Mouse (Mus musculus) CH12F3 (cell line): ENCODE data around the gene Hhip.
"Not testable (repeated sequence)": the region's sequence is repeated elsewhere in the genome, so short reads cannot be mapped to it uniquely, and the experiment has no call there.

ENCODE experiments used
- in situ Hi-C: fragments of 300-500 bp; cut with MboI; formaldehyde crosslinking; loops from 2 replicates; pipeline ENCODE4 v1.14.3; 2020; ENCODE audit warnings: low sequenced_read_pairs

Gene Hhip

DNA sequence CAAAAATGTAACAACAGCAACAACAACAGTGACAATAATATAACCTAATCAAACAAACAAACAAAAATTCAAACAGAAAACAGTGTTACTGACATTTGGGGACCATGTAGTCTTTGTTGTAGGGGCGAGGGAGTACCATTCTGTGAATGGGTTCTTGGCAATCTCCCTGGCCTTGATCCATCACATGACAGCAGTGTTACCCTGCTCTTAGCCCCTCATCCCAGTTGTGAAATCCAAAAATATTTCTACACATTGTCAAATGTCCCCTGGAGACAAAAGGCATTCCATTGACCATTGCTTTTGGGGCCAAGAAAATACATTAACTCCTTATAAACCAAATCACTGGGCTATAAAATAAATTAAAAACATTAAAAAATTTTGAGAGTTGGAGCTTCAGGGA is 64.3 kb downstream of the Hhip start:
- in situ Hi-C loops = no loop called here

DNA sequence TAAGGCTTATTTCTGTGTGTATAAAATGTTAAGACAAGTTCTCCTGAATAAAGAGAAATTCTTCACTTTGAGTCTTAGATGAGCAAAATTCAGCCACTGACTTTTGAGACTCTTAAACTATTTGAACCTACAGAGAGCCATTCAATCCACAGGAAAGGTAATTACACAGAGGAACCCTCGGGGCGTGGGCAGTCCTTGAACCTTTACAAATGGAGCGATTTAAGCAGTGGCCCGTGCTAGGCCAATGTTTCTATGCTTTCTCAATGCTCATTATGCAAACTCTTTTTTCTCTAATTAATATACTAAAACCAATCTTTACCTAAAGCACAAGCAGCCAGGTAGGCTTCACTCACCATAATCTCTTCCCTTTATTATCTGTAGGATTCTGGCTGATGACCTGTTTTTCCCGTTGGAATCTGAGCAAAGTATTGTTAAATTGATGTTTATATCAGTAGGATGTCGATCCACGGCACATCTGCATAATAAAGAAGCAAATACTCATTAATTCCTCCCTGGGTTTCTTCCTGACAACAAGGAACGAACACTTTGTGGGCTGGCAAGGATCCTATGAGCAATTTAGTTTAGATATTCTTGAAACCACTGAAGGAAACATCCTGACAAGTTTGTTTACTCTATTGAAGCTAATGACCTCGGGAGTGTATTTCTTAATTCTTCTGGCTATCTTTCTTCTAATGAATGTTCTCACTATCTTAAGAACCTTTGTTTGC is 65.5 kb downstream of the Hhip start:
- in situ Hi-C loops = no loop called here

DNA sequence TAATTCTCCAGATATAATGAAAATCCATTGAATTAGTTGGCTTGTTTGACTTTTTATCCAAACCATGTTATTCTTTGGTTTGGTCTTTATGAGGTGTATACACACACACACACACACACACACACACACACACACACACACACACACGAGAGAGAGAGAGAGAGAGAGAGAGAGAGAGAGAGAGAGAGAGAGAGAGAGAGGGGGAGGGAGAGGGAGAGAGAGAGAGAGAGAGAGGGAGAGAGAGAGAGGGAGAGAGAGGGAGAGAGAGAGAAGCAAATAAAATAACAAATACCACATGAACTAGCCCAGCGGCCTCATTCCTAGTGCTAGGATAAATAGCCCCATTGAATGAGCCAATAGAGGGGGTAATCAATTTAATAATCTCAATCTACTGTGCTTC is 66.4 kb downstream of the Hhip start:
- in situ Hi-C loops = not testable (repeated sequence)

DNA sequence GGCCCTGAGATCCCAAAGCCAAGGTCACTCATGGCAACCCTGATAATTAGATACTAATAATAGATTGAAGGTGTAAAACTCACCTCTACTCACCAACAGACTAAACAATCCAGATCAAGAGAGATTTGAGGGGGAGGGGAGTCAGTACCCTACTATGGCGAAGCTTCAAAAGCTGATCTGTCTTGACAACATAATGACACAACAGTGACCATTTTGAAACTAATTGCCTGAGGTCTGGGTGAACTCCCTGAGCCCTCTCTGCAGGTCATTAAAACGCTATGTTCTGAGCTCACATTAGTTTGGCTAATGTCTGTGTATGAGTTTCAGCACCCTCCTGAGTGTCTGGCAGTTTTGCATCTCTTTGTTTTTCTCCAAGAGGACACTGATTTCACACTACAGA is 72.9 kb downstream of the Hhip start:
- in situ Hi-C loops = no loop called here

DNA sequence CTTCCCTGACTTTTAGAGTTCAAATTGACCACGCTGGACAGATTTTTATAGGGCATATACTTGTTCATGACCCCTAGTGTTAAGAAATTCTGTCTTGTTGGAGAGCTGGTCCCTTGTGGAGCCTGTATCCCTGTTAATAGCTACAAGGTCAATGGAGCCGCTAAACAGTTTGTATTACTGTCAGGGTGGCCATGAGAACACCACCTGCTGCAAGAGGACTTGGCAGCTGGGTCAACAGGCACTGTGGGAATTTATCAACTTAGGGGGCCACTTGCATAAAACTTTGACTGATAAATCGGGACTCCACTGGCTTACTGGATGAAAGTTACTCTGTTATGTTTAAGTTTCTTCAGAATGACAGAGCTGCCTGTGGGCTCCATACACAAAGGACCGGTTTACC is 75.7 kb downstream of the Hhip start:
- in situ Hi-C loops = no loop called here

DNA sequence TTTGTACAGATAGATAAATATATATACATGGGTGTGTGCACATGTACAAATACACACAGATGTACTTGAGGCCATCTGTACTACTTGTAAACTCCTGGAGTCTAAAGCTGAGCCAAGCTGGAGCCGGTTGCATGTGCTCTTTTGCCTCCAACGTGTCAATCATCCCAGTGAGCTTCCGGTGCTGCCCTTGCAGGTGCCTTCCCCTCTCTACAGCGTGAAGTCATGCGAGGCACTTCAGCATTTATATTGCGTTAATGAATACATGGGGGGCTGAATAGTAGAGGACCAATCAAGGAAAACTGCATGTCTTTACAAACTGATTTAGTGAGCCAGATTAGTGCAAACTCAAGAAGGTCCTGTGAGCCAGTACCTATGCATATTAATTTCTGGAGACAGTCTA is 91.6 kb downstream of the Hhip start:
- in situ Hi-C loops = no loop called here

DNA sequence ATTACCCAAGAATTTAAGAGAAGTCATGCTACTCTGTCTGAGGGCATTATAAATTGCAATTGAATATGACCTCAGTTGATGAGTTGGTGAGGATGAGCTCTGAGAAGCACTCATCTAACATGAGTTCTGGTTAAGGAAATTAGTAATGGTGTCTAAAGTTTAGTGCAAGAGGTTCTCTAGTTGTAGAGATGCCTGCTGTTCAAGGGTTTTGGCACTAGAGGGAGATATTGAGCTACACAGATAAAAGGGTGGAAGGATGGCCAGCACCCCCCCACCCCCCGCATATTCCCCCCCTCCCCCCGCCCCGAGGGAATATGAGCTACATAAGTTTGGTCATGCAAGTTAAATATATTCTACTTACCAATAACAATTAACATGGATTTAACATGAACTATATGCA is 104.9 kb downstream of the Hhip start:
- in situ Hi-C loops = no loop called here

DNA sequence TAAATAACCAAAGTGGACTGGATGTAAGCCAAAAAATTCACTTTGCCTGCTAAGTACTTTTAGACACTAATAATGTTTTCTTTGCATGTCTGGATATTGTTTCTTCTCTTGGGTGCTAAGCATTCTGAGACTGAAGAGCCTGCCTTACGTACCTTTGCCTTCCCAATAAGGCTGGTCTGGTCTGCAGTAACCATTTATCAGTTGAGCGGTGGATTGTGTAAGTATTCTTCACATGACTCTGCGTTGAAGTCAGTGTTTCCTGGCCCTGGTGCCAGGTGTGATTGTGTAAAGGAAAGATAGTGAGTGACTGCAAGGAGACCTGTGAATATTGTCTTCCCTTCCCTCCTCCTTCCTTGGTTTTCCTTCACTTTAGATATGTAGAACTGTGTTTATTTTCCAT is 107.4 kb downstream of the Hhip start:
- in situ Hi-C loops = no loop called here

DNA sequence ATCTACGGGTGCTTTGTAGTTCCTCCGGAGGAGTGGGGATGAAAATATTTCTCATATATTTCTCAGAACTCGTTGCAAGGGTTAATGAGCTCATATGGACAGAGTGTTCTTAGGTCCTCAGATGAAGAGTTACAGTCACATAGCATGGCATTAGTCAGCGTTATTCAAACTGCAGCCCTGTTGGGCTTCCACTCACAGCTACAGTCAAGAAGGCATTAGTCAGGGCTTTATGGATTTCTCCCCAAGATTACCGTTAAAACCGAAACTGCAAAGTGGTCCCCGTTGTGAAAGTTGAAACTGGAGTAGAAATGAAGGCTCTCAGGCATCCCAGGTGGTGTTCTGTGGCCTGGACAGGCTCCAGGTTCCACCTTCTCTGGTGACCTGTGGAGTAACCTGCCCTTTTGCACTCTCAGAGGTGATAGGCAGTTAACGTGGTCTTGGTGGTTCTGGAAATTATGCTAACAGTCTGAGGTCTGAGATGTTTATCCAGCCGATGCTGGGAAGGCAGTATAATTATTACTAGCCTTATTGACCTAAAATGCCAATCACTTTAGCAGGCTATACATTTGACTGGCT is 112.2 kb downstream of the Hhip start:
- in situ Hi-C loops = no loop called here

DNA sequence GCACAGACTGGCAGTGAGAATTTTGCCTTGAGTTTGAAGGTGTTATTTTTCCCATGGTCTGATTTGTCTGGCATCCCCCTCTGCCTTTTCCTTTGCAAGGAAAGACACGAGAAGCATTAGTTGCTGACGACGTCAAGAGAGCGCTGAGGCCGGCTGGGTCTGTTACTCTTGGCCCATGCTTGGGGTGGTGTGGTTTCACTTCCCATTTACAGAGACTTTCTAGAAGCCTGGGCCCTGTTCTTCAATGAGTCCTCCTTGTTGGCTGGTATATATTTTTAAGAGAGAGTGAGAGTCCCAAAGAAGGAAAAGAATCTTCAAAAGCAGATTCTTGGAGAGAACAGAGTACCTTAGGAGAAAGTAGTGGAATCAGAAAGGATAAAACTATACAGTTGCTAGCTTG is 116.7 kb downstream of the Hhip start:
- in situ Hi-C loops = no loop called here

DNA sequence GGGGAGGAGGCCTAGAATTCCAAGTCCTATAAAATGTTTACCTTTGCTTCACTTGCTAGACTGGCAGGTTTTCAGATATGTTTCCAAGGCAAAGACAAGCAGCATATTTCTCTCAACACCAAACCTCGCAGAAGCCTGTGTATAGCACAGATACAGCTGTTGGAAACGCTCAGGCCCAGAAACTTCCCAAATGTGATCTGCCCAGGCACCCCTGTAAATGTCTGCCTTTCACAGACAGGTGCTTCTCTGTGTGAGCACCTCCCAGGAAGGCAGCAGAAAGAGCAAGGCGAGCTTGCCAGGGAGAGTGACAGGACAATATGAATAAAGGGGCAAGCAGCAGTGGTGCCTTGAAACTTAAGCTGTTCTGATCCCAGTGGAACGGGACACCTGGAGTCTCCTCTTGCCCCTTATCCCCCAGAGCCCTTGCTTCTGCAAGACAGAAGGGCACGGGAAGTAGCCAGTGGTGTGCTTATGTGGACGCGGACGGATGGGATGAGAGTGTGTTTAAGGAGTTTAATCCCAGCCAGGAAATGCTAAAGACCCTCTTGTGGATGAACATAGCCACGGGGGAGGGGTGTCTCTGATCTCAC is 120.9 kb downstream of the Hhip start:
- in situ Hi-C loops = no loop called here

DNA sequence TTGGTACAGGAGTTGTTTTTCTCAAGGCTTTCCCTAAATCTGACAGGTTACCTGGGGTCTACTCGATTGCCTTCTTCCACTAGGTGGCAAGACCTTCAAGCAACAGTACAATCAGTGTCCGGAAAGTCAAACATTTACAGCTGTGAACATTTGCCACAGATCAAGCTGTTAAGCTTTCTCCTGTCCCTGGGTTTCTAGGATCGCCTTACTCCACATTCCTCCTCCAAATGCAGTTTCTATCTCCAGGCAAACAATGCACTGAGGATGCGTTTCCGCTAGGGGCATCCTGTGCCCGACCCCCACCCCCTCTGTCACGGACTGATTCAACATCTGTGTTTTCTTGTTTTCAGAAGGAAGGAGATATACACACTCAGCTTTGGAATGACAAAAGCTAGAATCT is 122.0 kb downstream of the Hhip start:
- in situ Hi-C loops = no loop called here

DNA sequence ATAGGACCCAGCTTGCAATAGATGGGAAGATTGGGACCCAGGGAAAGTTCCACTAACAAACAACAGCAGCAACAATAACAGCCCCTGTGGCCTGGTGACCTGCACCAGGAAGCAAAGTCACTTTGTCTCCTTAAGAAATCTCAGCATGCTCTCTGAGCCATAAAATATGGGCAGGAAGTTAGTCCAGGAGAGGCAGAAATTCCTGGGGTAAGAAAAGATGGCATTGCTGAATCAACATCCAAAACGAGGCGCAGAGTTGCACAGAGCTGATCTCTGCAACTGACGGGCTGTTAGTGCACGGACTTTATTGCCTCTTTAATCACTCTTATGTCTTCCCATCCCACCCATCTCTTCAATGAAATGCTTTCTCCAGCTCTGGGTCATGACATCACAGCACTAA is 128.6 kb downstream of the Hhip start:
- in situ Hi-C loops = no loop called here

DNA sequence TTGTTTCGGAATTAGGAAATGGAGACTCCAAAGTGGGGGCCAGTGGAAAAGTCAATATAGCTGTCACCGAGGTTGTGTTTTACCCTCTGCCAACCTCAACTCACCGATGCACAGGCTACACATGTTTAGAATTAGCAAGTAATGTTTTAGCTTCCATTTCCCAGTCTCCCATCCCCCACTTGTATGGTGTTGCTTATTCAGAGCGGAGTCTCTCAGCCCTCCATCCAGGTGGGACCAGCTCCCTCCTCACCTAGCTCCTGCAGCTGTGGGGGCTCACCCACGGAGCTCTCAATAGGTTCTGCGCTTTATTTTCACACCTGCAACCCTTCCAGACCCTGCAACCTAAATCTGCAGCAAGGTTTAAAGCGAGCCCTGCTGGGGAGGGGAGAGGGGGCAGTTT is 140.6 kb downstream of the Hhip start:
- in situ Hi-C loops = no loop called here
